Mouse (Mus musculus): Measurements from ENCODE around the gene Smug1.

DNA sequence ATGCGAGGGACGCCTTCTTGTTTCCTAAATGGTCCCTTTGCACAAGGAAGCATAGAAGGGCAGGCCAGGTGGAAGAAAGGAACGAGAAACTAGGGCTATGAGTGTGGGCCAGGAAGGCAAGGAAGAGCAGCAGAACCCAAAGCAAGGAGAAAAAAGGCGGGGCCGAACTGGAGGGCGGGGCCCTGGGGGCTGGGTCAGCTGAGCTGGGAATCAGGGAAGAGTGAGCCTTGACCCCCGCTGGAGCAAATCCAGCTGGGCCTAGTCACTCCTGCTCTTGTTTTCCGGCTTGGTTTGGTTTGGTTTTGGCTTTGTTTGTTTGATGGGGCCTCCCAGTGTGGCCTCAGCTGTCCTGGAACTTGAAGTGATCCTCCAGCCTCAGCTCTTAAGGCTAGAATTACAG lies 4.4 kb upstream of the Smug1 start:
- TF ChIP-seq CTCF (IDR thresholded peaks at IDR 0.05; ENCODE audit: low read depth) (no peak), EP300 (IDR thresholded peaks at IDR 0.05; ENCODE audit: low read depth) (no peak)
